Mouse (Mus musculus) regulatory T cell (primary cell): ENCODE measurements at regions not wholly inside any gene's neighbourhood (a gene's known extent, or its start where the extent isn't known, plus 50 kb on each side); places are given as distances from the start of the nearest gene placed in this dataset.

Source experiments
- in situ Hi-C: fragments of 300-600 bp; cut with MboI, MseI; formaldehyde crosslinking; loops from one replicate; pipeline ENCODE4 v1.15.1; 2025; ENCODE audit warnings: high pct_unique_total_duplicates

DNA sequence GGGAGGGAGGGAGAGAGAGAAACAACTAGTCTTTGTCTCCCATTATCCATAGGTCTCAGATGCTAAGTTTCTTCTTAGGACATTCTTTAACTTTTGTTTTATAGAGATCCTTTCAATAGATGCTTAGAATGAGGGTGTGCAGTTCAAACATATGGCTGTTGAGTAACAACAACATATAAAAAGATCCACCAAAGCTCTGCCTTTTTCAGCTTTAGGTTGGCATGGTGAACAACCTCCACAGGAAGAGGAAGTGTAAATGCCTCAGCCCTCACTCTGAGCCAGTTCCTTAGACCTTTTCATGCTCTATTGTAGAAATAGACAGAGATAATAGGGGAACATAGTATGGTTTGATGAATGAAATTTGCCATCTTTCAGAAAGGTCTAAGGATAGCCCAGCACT, 326.0 kb downstream of the Fam84a start:
- in situ Hi-C loops = no loop called here

DNA sequence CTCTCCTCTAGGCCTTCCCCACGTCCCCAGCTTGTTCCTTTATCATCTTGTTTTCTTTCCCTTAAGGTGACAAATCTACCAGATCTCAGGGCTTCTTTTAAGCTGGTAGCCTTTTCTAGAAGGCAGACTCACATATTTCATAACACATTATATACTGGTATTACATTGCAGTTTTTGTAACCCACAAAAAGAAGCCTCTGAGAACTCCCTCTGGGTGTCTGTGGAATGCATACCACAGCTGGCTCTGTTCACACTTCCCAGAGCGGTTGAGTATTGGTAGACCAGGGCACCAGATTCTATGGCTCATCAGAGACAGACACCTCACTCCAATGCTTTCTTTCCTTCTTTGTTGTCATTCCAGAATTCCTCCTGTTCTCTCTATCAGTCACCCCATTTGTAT, 336.4 kb downstream of the Fam84a start:
- in situ Hi-C loops = no loop called here

DNA sequence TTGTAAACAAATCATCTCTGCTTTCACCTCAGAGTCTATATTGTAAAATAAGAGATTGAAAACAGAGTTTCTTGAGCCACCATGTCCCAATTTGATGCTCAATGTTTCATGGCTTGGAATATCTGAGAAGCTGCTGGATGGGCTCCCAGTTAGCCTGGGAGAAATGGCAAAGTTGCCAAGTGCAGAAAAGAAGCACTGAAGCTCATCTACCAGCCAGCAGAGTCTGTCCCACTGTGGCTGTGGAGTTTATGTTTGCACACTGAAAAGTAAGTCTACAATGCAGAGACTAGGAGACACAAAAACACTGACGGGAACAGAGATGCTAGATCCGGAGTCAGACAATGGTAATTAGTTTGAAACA, 341.7 kb downstream of the Fam84a start:
- in situ Hi-C loops = no loop called here

DNA sequence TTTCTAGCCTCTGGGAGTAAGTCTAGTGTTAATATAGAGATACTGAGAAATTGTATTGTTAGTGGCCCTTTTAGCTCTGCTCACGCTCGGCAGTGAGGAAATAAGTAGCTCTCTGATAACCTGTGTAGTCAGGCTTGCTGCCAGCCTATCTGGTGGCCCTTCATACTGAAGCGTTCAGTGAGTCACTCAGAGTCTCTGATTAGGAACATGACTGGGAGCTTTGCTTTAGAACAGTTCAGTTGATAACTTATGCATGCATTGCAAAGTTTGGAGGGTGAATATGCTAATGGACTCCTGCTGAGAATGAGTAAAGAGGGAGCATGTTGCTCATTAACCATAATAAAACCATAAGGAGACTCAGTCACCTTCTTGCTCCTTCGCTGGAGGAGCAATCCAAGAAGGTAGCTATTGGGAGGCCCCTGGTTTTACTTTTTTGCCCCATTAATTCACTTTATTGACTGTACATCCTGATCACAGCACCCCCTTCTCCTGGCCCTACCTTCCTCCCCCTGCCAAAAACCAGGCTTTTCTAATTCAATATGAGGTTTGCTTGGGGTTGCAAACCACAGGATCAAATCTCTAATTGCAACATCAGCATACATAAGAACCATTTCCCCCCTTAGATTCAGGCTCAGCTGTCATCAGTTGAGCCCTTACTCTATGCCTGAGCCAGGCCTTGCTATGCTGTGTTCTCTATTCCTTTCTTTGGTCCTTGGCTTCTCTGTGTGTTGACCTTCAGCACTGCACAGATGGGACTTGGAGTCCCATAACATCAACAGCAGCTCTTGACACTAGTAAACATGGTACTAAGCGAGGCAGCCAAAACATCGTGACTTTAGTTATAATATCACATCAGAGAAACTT, 342.3 kb downstream of the Fam84a start:
- in situ Hi-C loops = no loop called here

DNA sequence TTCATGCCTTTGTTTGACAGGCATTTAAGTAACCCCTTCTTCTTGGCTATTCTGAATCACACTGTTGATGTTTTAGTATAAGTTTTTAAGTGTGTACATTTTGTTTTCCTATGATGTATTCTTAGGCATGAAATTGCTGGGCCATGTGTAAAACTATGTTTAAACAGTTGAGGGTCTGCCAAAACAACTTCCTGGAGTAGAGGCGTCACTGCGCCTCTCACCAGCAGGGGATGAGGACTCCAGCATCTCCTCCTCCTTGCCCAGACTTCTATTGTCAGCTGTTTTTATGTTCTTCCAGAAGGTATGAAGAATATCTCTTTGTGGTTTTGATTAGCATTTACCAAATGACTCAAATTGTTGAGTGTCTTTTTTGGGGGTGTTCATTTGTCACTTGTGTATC, 372.1 kb downstream of the Fam84a start:
- in situ Hi-C loops = no loop called here

DNA sequence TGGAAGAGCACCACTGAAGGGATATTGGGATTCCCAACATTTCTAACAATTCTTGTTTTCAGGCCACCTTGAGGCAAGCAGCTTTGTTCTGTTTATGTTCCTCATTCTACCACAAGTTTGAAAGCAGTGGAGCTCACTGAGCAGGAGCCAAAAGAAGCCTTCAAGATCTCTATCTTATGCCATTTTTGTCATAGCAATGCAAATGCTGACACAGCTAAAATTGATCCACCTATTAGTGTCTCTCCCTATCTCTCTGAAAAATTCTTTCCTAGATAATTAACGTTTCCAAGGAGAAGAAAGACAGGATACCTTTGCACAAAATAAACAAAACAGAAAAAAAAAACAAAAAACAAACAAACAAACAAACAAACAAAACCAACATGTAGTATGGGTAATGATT, 375.2 kb downstream of the Fam84a start:
- in situ Hi-C loops = no loop called here

DNA sequence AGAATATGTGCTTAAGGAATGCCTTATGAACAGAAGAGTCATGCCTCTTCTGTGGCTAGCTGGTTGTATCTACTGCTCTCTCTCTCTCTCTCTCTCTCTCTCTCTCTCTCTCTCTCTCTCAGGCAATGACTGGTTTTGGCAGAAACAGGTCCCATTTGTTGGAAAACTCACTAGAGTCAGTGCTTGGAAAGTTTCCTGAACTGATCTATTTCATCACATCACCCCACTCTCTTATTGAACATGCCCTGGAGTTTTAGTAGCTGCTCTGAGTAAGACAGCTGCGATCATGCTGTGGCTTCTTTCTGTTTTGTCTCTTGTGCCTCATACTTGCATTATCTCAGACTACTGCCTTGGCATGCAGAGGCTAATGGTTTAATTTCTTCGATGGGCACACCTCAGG, 382.2 kb downstream of the Fam84a start:
- in situ Hi-C loops = no loop called here

DNA sequence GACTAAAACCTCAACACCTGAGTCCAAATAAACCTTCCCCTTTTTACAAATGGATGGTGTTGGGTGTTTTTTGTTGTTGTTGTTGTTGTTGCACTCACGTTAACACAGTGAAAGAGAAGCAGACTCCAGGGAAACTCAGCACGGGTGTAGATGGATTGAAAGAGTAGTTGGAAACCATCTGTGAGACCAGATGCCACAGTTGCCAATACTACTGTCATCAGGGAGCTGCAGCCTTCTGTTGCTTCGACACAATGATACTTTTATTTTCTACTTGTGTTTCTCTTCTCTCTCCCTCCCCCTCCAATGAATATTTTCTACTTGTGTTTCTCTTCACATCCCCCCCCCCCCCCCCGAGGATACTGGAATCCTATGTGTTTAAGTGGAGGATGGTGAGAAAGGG, 382.7 kb downstream of the Fam84a start:
- in situ Hi-C loops = no loop called here

DNA sequence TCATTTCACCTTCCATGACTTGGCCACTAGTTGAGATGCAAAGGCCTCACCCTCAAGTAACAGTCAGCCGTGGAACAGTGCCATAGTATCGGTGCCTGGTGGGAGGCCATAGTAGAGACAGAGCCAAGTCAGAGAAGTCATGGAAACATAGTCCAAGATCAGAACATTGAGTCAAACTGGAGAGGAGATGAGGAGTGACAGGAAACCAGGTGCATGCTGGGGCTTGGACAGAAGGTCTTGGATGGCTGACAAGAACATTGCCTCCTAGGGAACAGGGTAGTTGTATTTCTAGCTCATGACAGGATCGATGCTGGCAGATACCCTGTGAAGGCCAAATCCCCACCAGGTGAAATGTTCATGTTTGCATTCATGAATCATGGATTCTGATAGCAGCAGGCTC, 385.4 kb downstream of the Fam84a start:
- in situ Hi-C loops = no loop called here

DNA sequence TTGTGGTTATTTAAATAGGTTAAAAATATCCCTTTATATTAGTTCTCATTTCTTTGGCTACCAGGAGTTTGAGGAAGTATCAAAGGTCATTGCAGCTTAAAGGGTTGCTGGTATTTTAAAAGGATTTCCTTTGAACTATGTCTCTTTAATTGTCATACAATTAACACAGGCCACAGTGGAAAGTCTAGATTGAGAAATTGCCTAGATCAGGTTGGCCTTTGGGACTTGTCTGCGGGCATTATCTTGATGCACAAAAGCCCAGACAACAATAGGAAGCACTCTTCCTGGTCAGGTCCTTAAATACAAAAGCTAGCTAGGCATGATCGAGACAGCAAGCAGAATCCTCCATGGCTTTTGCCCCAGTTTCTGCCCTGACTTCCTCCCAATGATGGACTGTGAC, 398.0 kb downstream of the Fam84a start:
- in situ Hi-C loops = no loop called here

DNA sequence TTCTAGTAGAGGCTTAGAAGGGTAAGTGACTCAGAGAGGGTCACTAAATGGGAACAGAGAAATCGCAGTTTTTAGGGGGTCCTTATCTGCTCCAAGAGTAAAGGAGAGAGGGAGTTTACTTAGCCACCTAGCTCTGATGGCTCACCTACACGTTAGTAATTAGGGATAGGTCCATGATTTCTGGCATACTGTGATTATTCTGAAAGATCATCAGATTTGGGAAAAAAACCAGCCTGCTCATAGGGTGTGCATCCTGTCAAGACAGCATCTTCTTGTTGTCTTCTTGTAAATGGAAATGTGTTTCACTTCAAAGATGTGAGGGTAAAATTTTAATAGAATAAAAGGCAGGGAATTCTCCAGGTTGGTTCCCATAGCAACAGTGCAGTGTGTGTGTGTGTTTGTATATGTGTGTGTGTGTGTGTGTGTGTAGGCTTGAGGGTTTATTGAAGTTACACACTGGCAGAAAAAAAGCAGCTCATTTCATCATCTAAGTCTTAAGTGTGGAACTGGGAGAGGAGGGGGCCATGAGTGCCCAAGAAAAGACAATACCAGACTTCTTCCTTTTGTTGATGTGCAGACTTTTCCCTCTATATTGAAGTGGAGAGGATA, 407.4 kb downstream of the Fam84a start:
- in situ Hi-C loops = no loop called here

DNA sequence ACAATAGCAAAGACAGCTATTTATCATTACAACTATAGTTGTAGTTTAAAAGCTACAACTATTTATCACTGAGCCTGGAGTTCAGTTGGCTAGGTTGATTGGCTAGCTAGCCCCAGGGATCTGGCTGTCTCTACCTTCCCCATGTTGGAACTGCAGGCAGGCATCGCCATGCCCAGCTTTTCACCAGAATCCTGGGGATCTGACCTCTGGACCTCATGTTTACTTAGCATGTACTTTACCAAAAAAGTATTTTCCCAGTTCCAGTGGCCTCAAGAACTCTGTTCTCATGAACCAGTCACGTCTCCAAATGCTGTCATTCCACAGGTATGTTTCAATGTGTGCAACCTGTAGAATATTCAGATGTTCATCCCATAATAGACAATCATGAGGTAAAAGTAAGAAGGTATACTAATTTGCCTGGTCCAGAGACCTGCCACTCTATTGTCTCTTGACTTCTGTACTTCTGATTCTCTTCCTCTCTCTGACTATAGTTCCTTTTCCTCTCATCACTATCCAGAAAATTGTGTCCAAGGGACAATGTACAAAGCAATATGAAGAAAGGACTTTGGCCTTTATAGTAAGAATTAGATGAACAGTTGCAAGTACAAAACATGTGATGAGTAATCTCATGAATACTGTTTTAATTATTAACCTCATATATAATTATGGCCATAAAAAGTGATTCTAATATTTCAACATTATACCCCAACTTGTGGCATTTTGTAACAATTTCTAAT, 421.8 kb downstream of the Fam84a start:
- in situ Hi-C loops = no loop called here

DNA sequence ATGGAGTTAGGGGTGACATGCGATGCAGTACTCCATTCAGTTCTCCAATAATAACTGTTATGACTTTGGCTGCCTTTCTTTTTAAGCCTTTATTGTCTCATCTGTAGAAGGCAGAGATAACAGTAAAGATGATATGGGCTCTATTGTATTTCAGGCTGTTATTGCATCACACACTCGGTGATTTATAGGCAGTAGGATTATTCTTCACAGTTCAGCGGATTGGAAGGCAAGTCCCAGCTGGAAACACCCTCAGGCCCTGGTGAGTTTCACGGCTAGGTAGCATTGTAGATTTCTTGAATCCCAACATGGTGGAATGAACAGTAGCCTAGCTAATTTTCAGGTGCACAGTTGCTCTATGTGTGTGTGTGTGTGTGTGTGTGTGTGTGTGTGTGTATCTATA, 422.9 kb downstream of the Fam84a start:
- in situ Hi-C loops = no loop called here

DNA sequence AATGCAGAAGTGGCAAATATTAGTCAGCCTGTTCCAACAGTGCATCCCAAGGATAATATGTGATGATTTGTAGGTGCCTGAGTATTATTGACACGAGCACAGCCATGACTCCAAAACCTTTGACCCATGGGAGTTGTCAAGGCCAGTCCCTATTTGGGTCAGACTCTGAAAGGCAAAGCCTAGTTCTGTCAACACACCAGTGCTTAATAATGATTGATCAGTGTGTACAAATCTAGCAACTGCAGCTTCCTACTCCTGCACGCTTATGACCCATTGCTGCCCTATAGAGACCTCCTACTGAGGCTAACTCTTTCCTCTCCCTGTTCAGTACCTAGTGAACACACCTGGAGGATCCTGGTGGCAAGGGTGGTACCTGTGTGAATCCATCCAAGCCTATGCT, 427.3 kb downstream of the Fam84a start:
- in situ Hi-C loops = no loop called here

DNA sequence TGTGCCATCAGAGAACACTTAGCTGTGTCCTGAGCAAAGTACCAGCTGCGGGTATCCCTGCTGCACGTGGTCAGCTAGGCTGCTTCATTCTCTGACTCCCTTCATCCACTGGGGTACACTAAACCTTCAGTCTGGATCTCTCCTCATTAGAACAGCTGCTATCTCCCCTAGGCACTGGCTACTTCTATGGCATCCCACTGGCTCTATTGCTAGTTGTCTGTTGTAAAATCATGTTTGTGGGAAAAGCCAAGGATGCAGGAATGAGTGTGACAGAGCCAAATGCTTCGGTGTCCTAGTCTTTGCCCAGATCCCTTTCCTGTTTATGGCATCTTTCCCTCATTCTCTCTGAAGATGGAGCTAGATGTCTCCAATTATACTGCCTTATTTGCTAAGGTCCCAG, 440.9 kb downstream of the Nbas start:
- in situ Hi-C loops = no loop called here

DNA sequence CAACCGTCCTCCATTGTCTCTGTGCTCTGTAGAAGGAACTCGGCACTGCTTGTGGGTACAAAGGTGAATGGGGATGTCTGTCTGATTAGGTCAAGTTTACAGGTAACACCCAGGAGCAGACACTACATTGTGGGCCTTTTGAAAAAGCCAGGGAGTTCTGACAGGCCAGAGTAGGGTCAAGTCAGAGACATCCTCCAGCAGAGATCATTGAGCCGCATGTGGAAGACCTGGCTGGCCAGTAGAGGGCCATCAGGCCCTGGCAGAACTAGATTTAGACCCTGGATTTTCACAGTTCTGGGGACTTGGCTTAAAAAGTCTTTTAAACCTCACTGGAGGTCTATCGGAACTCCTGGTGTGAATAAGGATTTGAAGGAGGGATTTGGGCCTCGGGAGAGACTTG, 438.8 kb downstream of the Nbas start:
- in situ Hi-C loops = no loop called here

DNA sequence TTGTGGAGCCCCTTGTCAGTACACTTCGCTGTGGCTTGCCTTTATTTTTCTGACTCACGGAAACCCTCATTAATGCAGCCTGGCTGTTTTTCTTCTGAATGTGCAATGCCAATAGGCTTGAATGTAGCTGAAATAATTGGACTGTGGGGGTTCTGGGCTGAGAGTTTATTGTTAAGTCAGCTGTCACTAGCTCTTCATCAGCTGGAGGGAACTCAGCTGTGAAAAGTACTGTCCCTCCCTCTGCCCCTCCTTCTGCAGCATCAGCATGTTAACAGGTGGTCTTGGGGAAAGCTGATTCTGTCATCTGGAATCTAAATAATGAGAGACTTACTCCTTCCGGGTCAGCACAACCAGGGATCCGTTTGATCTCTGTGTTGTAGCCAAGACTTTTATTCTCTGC, 437.6 kb downstream of the Nbas start:
- in situ Hi-C loops = no loop called here

DNA sequence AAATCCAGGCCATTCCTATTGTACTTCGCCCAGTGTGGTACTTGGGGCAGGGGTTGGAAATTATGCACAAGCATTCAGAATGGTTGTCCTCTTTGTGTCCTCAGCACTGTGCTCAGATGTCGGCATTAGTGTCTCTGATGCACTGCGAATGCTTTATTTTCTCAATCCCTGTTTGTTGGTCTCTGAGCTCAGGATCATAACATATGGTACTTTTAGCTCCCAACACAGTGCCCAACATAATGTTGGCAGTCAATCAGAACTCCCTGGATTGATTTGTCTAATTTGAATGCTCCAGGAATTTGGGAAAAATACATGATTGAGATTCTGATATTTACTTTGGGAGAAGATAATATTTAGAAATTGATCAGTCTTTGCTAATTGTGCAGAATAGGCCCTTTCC, 434.7 kb downstream of the Nbas start:
- in situ Hi-C loops = no loop called here

DNA sequence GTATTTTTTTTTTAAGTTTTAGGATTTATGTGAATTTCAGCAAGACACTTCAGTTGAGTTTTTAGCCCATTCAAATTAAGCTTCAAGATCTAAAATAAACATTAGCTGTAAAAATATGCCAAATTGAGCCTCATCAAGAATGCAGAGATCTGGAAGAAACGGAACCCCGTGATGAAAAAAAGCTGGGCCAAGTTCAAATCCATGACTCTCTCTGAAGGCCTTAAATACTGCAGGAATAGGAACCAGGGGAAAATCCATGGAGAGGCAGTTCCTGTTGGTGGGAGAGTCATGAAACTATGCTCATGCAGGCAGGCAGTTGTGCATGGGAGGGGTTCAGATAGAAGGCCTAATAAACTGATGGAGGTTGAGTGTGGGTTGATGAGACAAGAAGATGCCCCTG, 430.9 kb downstream of the Nbas start:
- in situ Hi-C loops = no loop called here

DNA sequence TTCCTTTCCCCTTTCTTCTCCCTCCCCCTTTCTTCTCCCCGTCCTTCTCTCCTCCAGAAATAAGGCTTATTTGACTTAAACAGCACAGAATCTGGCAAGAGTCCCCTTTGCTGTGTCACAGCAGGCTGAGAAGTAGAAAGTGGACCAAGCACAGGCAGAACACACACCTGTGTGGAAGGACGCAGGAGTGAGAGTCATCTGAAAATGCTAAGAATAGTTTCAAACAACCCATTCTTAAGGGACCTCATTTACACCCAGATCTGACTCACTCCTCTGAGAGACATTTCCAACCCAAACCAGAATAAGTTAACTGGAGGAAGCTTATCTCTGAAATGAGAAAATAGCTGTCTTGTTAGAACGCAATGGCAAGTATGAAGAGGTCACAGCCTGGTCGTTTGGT, 429.9 kb downstream of the Nbas start:
- in situ Hi-C loops = no loop called here

DNA sequence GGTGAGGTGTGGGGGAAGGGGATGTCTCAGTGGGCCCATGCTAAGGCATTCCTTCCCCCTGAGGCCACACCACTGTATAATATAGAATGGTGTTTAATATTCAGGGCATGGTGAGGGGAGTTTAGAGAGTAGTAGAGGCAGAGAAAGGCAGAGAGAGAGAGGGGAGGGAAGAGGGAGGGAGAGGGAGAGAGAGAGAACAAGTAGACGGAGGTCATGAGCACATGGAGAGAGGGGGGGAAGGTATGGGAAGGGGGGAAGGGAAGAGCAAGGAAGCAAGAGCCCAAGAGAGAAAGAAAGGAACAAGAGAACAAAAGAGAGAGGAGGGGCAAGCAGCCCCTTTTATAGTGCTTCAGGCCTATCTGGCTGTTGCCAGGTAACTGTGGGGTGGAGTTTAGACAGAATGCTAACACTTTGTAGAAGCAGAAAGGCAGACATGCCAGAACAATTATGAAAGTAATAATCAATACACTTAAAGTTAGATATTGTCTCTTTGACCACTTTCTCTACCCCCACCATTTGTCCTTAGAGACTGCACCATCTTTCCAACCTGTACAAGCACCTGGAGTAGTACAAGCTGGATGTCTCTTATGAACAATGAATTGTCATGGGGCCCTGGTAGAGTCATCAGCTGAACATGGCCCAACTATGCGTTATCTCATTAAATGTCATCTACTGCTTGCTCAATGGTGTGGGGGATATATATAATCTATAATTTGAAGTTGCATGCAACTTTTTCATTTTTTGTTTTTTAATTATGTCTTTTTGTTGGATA, 422.6 kb downstream of the Nbas start:
- in situ Hi-C loops = no loop called here

DNA sequence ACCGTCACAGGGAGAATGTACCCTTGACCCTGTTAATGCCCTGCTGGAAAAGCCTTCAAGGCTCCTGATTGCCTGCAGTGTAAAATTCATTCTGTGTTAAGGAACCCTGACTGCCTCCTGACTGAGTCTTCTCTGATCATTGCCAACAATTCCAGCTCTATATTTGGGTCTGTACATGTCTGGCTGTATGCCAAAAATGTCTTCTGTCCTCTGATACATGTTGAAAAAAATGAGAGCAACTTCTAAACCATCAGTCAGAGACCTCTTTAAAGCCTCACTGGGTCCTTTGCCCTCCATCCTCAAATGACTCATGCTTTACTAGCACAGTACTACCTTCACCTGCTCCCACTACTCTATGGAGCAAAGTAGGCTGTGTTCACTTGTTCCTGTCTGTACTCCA, 408.3 kb downstream of the Nbas start:
- in situ Hi-C loops = no loop called here
